Mouse (Mus musculus) liver, embryonic 18 days (tissue): ENCODE results near the gene Gm10096. TPM values are rescaled to one million over a fixed set of nuclear protein-coding genes. Genes with fewer than 3 reads are reported as not detected.

ENCODE experiments used
- polyA plus RNA-seq: library from polyadenylated mRNA; depleted of rRNA; stranded (reverse); fragments of >200 nt; gene quantifications from 2 replicates; pipeline ENCODE4 v1.2.3, GENCODE M21; 2012; rRNA removed

Gm10096 gene
- polyA plus RNA-seq: not detected in 2 replicates

GRCm38 (mm10) chrX:28954602-28955001, at the start of gene Gm10096:
Gene Gm10096, minus strand, starts transcription at chrX:28954702.

